Mouse (Mus musculus) lung, postnatal 0 days (tissue): ENCODE results near the gene Svs3a.

ENCODE experiments used
- CTCF ChIP-seq: IDR thresholded peaks from 2 replicates; pipeline ENCODE4 v1.5.1; 2016; ENCODE audit warnings: antibody characterized with exemption, mild to moderate bottlenecking
- EP300 ChIP-seq: IDR thresholded peaks from 2 replicates; pipeline ENCODE4 v1.6.1; 2016; ENCODE audit warnings: antibody characterized with exemption, mild to moderate bottlenecking, control low read depth

DNA sequence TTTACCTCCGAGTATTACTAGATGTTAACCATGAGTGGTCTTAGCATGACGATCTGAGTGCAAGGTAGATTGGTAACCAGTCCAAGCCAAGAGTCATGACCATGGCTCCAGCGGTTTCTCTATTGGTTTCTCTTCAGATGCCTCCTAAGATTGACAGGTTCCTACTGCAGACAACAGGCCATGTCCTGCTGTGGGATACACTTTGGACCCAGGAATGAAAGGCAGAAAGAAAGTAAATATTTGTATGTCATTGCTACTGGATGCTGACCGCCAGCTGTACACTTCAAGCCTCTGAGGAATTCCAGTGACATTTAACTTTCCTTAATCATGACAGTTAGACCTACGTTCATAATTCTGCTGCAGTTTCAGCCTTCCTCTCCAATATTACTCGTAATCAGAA is 31.9 kb downstream of the Svs3a start:
- TF ChIP-seq CTCF (no peak), EP300 (no peak)
